Mouse (Mus musculus): Measurements from ENCODE around the gene Nsfl1c. TPM values are rescaled to one million over a fixed set of nuclear protein-coding genes. Genes with fewer than 3 reads are reported as not detected.

The Nsfl1c gene
- total and polyA plus RNA-seq, 3 experiments = 87.8 to 231 (median 165) TPM

GRCm38 (mm10) chr2:151512199-151512598 is 18.2 kb downstream of the Nsfl1c start (continued):
- TF ChIP-seq JUN (IDR thresholded peaks at IDR 0.05; ENCODE audit: insufficient read depth, low read depth, low read length) (no peak), MAZ (IDR thresholded peaks at IDR 0.05; ENCODE audit: low read depth, low read length) (no peak), USF2 (conservative IDR thresholded peaks at IDR 0.05; ENCODE audit: low read depth, low read length) (no peak), CTCF (conservative IDR thresholded peaks at IDR 0.05 in 1 of 2, IDR thresholded peaks at IDR 0.05 in 1 of 2; ENCODE audit: low read depth in 2 of 2, low read length in 2 of 2) (no peak), TCF12 (IDR thresholded peaks at IDR 0.05; ENCODE audit: low read depth, low read length) (peak; percentile 11; the same call in 1 of the 2 replicates), ELF1 (IDR thresholded peaks at IDR 0.05; ENCODE audit: low read depth, low read length) (0 out of 2 replicates have a peak, but pooled peaks have one; percentile 21)

GRCm38 (mm10) chr2:151513525-151514285 is 19.7 kb downstream of the Nsfl1c start:
- TF ChIP-seq RAD21 (IDR thresholded peaks at IDR 0.05; ENCODE audit: low read depth, low read length) = peak; percentile 12
- TF ChIP-seq KAT2A (IDR thresholded peaks at IDR 0.05; ENCODE audit: insufficient replicate concordance, low read length) = no peak
- TF ChIP-seq EP300 (IDR thresholded peaks at IDR 0.05; ENCODE audit: low read length) = no peak
- TF ChIP-seq HCFC1 (IDR thresholded peaks at IDR 0.05; ENCODE audit: low read depth, low read length) = no peak
- TF ChIP-seq CTCF (conservative IDR thresholded peaks at IDR 0.05 in 1 of 2, IDR thresholded peaks at IDR 0.05 in 1 of 2; ENCODE audit: low read depth in 2 of 2, low read length in 2 of 2) = peak in 1 of 2 experiments; percentile 15; a peak in 1 of 4 replicates
- no peak for TF ChIP-seq USF1 (IDR thresholded peaks at IDR 0.05; ENCODE audit: low read depth, low read length)
- TF ChIP-seq TBP (conservative IDR thresholded peaks at IDR 0.05; ENCODE audit: low read depth, low read length) = no peak
- TF ChIP-seq ZKSCAN1 (IDR thresholded peaks at IDR 0.05; ENCODE audit: borderline replicate concordance, low read depth, low read length) = no peak
- no peak for TF ChIP-seq ELF1 (IDR thresholded peaks at IDR 0.05; ENCODE audit: low read depth, low read length)
- TF ChIP-seq RCOR1 (conservative IDR thresholded peaks at IDR 0.05; ENCODE audit: low read depth, low read length) = no peak
- TF ChIP-seq IRF4 (IDR thresholded peaks at IDR 0.05; ENCODE audit: low read depth, low read length) = no peak
- dilution Hi-C loops (cut with MboI; ENCODE audit: extremely low pct_ligation_motif_present, extremely low pct_unique_long_range_greater_than_20kb, low sequenced_read_pairs) (no loop called here), in situ Hi-C loops (cut with MboI; ENCODE audit: low pct_ligation_motif_present, low pct_unique_long_range_greater_than_20kb, low sequenced_read_pairs) (no loop called here)
- no peaks in the 10 kb centered on the region for H3K79me2 ChIP-seq (replicated peaks; ENCODE audit: control insufficient read depth, extremely low read depth, insufficient read depth, poor library complexity, severe bottlenecking)
- no peak overlapping the region for H3K4me2 ChIP-seq (ENCODE audit: insufficient read depth, low read depth, poor library complexity, severe bottlenecking)
- H3K27me3 ChIP-seq (replicated peaks) = no peaks in the 10 kb centered on the region
- no peak for DNase-seq (ENCODE audit: extremely low read depth)
- H3K27ac ChIP-seq (ENCODE audit: insufficient read depth, low read depth) = peak overlapping the region; percentile 90; the same call in 1 of the 2 replicates
- H3K36me3 ChIP-seq (replicated peaks in 1 of 2; ENCODE audit: control insufficient read depth in 1 of 2, insufficient read depth in 1 of 2, low read length in 1 of 2) = peaks cover 44 to 86% of the 10 kb centered on the region in 2 experiments
- no peak overlapping the region for H3K4me3 ChIP-seq (replicated peaks in 1 of 3; ENCODE audit: low read depth in 2 of 3, low read length in 2 of 3, poor library complexity in 1 of 3)
- peaks cover 32 to 35% of the 10 kb centered on the region in 2 experiments for H3K4me1 ChIP-seq (ENCODE audit: control insufficient read depth in 1 of 2, insufficient read depth in 2 of 2)
- H3K9ac ChIP-seq (ENCODE audit: insufficient read depth, low read depth) = no peak overlapping the region
- H3K9me3 ChIP-seq (replicated peaks; ENCODE audit: low read length) = no peaks in the 10 kb centered on the region

GRCm38 (mm10) chr2:151519000-151519399 is 25.0 kb downstream of the Nsfl1c start:
- H3K27me3 ChIP-seq (replicated peaks) = no peaks in the 10 kb centered on the region
- no peak overlapping the region for H3K27ac ChIP-seq (ENCODE audit: insufficient read depth, low read depth)
- H3K9me3 ChIP-seq (replicated peaks; ENCODE audit: low read length) = no peaks in the 10 kb centered on the region
- H3K79me2 ChIP-seq (replicated peaks; ENCODE audit: control insufficient read depth, extremely low read depth, insufficient read depth, poor library complexity, severe bottlenecking) = no peaks in the 10 kb centered on the region
- in situ Hi-C loops (cut with MboI; ENCODE audit: low pct_ligation_motif_present, low pct_unique_long_range_greater_than_20kb, low sequenced_read_pairs) = no loop called here
- DNase-seq (ENCODE audit: extremely low read depth) = no peak
- H3K4me2 ChIP-seq (ENCODE audit: insufficient read depth, low read depth, poor library complexity, severe bottlenecking) = no peak overlapping the region
- TF ChIP-seq RCOR1 (conservative IDR thresholded peaks at IDR 0.05; ENCODE audit: low read depth, low read length) (no peak), ZNF384 (IDR thresholded peaks at IDR 0.05; ENCODE audit: low read depth, low read length) (no peak), CHD1 (IDR thresholded peaks at IDR 0.05; ENCODE audit: low read depth, low read length) (no peak), PAX5 (IDR thresholded peaks at IDR 0.05; ENCODE audit: low read length) (no peak), UBTF (IDR thresholded peaks at IDR 0.05; ENCODE audit: low read depth, low read length) (no peak), MXI1 (IDR thresholded peaks at IDR 0.05; ENCODE audit: low read depth, low read length) (no peak), MYC (IDR thresholded peaks at IDR 0.05; ENCODE audit: low read depth, low read length) (no peak), NELFE (IDR thresholded peaks at IDR 0.05; ENCODE audit: low read depth, low read length) (no peak), BHLHE40 (IDR thresholded peaks at IDR 0.05; ENCODE audit: low read depth, low read length) (no peak), CTCF (conservative IDR thresholded peaks at IDR 0.05 in 1 of 2, IDR thresholded peaks at IDR 0.05 in 1 of 2; ENCODE audit: low read depth in 2 of 2, low read length in 2 of 2) (no peak), IRF4 (IDR thresholded peaks at IDR 0.05; ENCODE audit: low read depth, low read length) (no peak), ETS1 (conservative IDR thresholded peaks at IDR 0.05; ENCODE audit: low read depth, low read length) (no peak), ELF1 (IDR thresholded peaks at IDR 0.05; ENCODE audit: low read depth, low read length) (no peak), USF2 (conservative IDR thresholded peaks at IDR 0.05; ENCODE audit: low read depth, low read length) (no peak), RAD21 (IDR thresholded peaks at IDR 0.05; ENCODE audit: low read depth, low read length) (no peak), ZC3H11A (IDR thresholded peaks at IDR 0.05; ENCODE audit: low read depth, low read length) (no peak), E2F4 (IDR thresholded peaks at IDR 0.05; ENCODE audit: insufficient replicate concordance, low read depth, low read length) (no peak), MAX (IDR thresholded peaks at IDR 0.05; ENCODE audit: low read length) (no peak)
- H3K4me3 ChIP-seq (replicated peaks in 1 of 3; ENCODE audit: low read depth in 2 of 3, low read length in 2 of 3, poor library complexity in 1 of 3) = no peak overlapping the region
- dilution Hi-C loops (cut with MboI; ENCODE audit: extremely low pct_ligation_motif_present, extremely low pct_unique_long_range_greater_than_20kb, low sequenced_read_pairs) = no loop called here
- peaks cover 17 to 68% of the 10 kb centered on the region in 2 experiments for H3K36me3 ChIP-seq (replicated peaks in 1 of 2; ENCODE audit: control insufficient read depth in 1 of 2, insufficient read depth in 1 of 2, low read length in 1 of 2)
- H3K4me1 ChIP-seq (ENCODE audit: control insufficient read depth in 1 of 2, insufficient read depth in 2 of 2) = peaks cover 9 to 10% of the 10 kb centered on the region in 2 experiments
- no peak overlapping the region for H3K9ac ChIP-seq (ENCODE audit: insufficient read depth, low read depth)

Measured in CH12.LX (cell line).